Mouse (Mus musculus) B cell, adult 2 months (primary cell): ENCODE measurements at regions not wholly inside any gene's neighbourhood (a gene's known extent, or its start where the extent isn't known, plus 50 kb on each side); places are given as distances from the start of the nearest gene placed in this dataset.

ENCODE experiments used
- DNase-seq, 2 experiments: peaks; one replicate each; pipeline ENCODE4 v3.0.0; 2022

GRCm38 (mm10) chr8:12504240-12504639, 68.6 kb upstream of the Spaca7 start:
- DNase-seq = no peak

- no peak for DNase-seq
Observed at GRCm38 (mm10) chr8:12504777-12505176, 68.1 kb upstream of the Spaca7 start.

- DNase-seq = no peak
Observed at GRCm38 (mm10) chr8:12510233-12510632, 62.6 kb upstream of the Spaca7 start.

GRCm38 (mm10) chr8:12513042-12513441, 59.8 kb upstream of the Spaca7 start:
- DNase-seq = no peak

GRCm38 (mm10) chr8:12514138-12514537, 58.7 kb upstream of the Spaca7 start:
- DNase-seq = no peak

- DNase-seq = no peak
Observed at GRCm38 (mm10) chr8:12521636-12522035, 51.2 kb upstream of the Spaca7 start.
